Mouse (Mus musculus): ENCODE results near the gene Kmt5c.

The Kmt5c gene

GRCm38 (mm10) chr7:4747156-4747899 lies 7.4 kb downstream of the Kmt5c start:
- no peak for DNase-seq

- no peak for DNase-seq
Observed at GRCm38 (mm10) chr7:4748321-4748720, 8.4 kb downstream of the Kmt5c start.

- no peak for DNase-seq
Observed at GRCm38 (mm10) chr7:4749169-4749568, 9.3 kb downstream of the Kmt5c start.

- DNase-seq: no peak
Observed at GRCm38 (mm10) chr7:4751971-4752820, 12.3 kb downstream of the Kmt5c start.

GRCm38 (mm10) chr7:4752821-4753570 lies 13.1 kb downstream of the Kmt5c start, which contains the start of gene Cox6b2:
Gene Cox6b2, minus strand, starts transcription at chr7:4753094.
- no peak for DNase-seq

- DNase-seq: no peak
Observed at GRCm38 (mm10) chr7:4759670-4760069, 19.8 kb downstream of the Kmt5c start.

GRCm38 (mm10) chr7:4764946-4765710 lies 25.2 kb downstream of the Kmt5c start:
- no peak for DNase-seq

- no peak for DNase-seq
Observed at GRCm38 (mm10) chr7:4771202-4771601, 31.3 kb downstream of the Kmt5c start, which contains the start of gene Fam71e2. Gene Fam71e2, minus strand, starts transcription at chr7:4771302.

GRCm38 (mm10) chr7:4776131-4776530 lies 36.2 kb downstream of the Kmt5c start:
- DNase-seq: no peak

- peak; percentile 17 for DNase-seq
Observed at GRCm38 (mm10) chr7:4776861-4777830, 37.2 kb downstream of the Kmt5c start.

GRCm38 (mm10) chr7:4777851-4778637 lies 38.1 kb downstream of the Kmt5c start:
- DNase-seq: no peak

GRCm38 (mm10) chr7:4779921-4780320 lies 40.0 kb downstream of the Kmt5c start:
- no peak for DNase-seq

GRCm38 (mm10) chr7:4782130-4782529 lies 42.2 kb downstream of the Kmt5c start:
- DNase-seq: no peak

- no peak for DNase-seq
Observed at GRCm38 (mm10) chr7:4782759-4783158, 42.8 kb downstream of the Kmt5c start, which contains the start of the genes Il11 and Tmem190. Gene Il11, minus strand, starts transcription at chr7:4782859. Gene Tmem190, plus strand, starts transcription at chr7:4782937.

GRCm38 (mm10) chr7:4783667-4784268 lies 43.9 kb downstream of the Kmt5c start:
- peak; percentile 85 for DNase-seq

- DNase-seq: no peak
Observed at GRCm38 (mm10) chr7:4788499-4789435, 48.9 kb downstream of the Kmt5c start.

GRCm38 (mm10) chr7:4789436-4789935 lies 49.6 kb downstream of the Kmt5c start, which contains the start of gene Tmem238:
Gene Tmem238, minus strand, starts transcription at chr7:4789656.
- peak; percentile 82 for DNase-seq
